Mouse (Mus musculus): ENCODE results near the gene Gm20773. TPM values are rescaled to one million over a fixed set of nuclear protein-coding genes. Genes with fewer than 3 reads are reported as not detected.
"Not testable (repeated sequence)": the region's sequence is repeated elsewhere in the genome, so short reads cannot be mapped to it uniquely, and the experiment has no call there.

Gene Gm20773
- total RNA-seq (2022) = not detected

DNA sequence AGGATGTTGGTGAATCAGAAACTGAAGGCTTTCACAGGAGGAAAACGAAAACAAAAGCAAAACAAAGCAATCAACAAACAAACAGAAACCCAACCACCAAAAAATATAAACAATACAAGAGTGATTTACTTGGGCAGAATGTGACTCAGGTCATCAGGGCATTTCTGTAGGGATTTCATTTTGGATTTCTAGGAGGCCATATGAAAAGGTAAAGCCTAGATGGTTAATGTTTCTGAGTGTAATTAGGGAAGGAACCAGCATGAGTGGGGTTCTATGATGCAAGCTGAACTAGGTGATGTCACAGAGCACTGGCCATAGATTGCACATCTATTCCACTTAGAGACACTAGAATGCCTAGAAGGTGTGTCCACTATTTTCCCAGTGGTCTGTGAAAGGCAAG, at the start of gene Gm20773:
TSS of gene Gm20773 (plus strand) at position 301 of the 400 bp plus-strand sequence.
- not testable (repeated sequence) for DNase-seq (ENCODE audit: low spot score in 2 of 2)

DNA sequence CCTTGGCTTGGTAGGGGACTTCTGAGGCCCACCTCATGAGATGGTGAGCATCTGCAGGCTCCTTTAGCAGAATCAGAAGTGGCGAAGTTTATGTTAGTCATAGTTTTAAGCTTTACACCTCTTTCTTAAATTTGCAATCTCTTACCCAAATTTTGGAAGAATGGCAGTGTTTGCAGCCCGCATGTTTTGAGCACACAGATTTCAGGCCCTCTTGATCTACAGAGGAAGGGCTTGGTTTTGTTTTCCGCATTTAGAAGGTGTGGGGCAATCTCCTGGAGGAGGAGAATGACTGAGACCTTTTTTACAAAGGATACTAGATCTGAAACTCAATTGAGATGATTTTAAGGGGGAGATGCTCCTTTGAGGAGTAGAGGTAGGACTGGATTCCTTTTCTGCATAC, 28.3 kb upstream of the Gm20773 start, which contains the start of gene Gm21866:
TSS of gene Gm21866 (minus strand) at position 101 of the 400 bp plus-strand sequence.
- not testable (repeated sequence) for DNase-seq (ENCODE audit: low spot score in 2 of 2)

Other genes starting within 250 kb of the Gm20773 start
- not detected for gene Gm21440, start 241.6 kb upstream of the Gm20773 start, total RNA-seq (2022)
- not detected for gene Gm21454, start 241.6 kb upstream of the Gm20773 start, total RNA-seq (2022)
- not detected for gene Gm21725, start 145.0 kb upstream of the Gm20773 start, total RNA-seq (2022)
- not detected for gene Gm21866, start 28.4 kb upstream of the Gm20773 start, total RNA-seq (2022)

All from gastrocnemius, adult 8-10 months (tissue).